Mouse (Mus musculus) embryonic facial prominence, embryonic 14.5 days (tissue): Measurements from ENCODE around the gene Keap1. TPM values are rescaled to one million over a fixed set of nuclear protein-coding genes. Genes with fewer than 3 reads are reported as not detected.
A peak's percentile ranks its signal among the peaks of the same experiment; 100 is the strongest.

Source experiments
- ATAC-seq: fragments of 200-750 bp; cut with Nextera tagmentation; 2 replicates; pipeline ENCODE4 v1.8.0; 2017; ENCODE audit warnings: low read depth, moderate number of reproducible peaks, moderate TSS enrichment
- DNase-seq: peaks from one replicate; pipeline ENCODE4 v3.0.0-alpha.2; 2015; ENCODE audit warnings: low spot score
- H3K27ac ChIP-seq: fragments of 300-500 bp; sonication (generic); replicated peaks from 2 replicates; pipeline ENCODE4 v1.5.1; 2014; ENCODE audit warnings: low read depth, mild to moderate bottlenecking, low read length, moderate library complexity
- H3K27me3 ChIP-seq: fragments of 300-500 bp; sonication (generic); replicated peaks from 2 replicates; pipeline ENCODE4 v1.6.1; 2014; ENCODE audit warnings: low read length; ENCODE audit not compliant: control insufficient read depth, insufficient read depth
- H3K36me3 ChIP-seq: fragments of 300-500 bp; sonication (generic); 2 replicates; pipeline ENCODE4 v1.6.1; 2014; ENCODE audit warnings: low read length, mixed read lengths; ENCODE audit not compliant: control insufficient read depth, insufficient read depth
- H3K4me1 ChIP-seq: fragments of 300-500 bp; sonication (generic); 2 replicates; pipeline ENCODE4 v1.6.1; 2014; ENCODE audit warnings: antibody characterized with exemption, low read length; ENCODE audit not compliant: control insufficient read depth, insufficient read depth
- H3K4me2 ChIP-seq: fragments of 300-500 bp; sonication (generic); 2 replicates; pipeline ENCODE4 v1.6.1; 2014; ENCODE audit warnings: low read depth, mild to moderate bottlenecking, low read length, moderate library complexity, mixed read lengths
- H3K4me3 ChIP-seq: fragments of 300-500 bp; sonication (generic); 2 replicates; pipeline ENCODE4 v1.5.1; 2014; ENCODE audit warnings: low read depth, mild to moderate bottlenecking, low read length
- H3K9ac ChIP-seq: fragments of 300-500 bp; sonication (generic); 2 replicates; pipeline ENCODE4 v1.6.1; 2014; ENCODE audit warnings: low read depth, mild to moderate bottlenecking, low read length, moderate library complexity, mixed read lengths
- H3K9me3 ChIP-seq: fragments of 300-500 bp; sonication (generic); 2 replicates; pipeline ENCODE4 v1.6.1; 2016; ENCODE audit warnings: low read length; ENCODE audit not compliant: control insufficient read depth
- WGBS: fragments of 180-500 bp; shearing (Covaris S2); extraction: QIAGEN DNeasy Blood & Tissue Kit; methylation state at CpG from one replicate; pipeline ENCODE4 v1.1.7; 2014; 5-methylcytosine and 5-hydroxymethylcytosine counted together
- polyA plus RNA-seq: library from polyadenylated mRNA; unstranded; fragments of >200 nt; fragmentation: Nextera tagmentation; extraction: Ambion mirVana; gene quantifications from 2 replicates; pipeline ENCODE4 v1.2.1, GENCODE M21; 2014

The Keap1 gene
- polyA plus RNA-seq, 1 experiment from 2014 or later: 43.0 TPM

GRCm38 (mm10) chr9:21190670-21191069, 48.5 kb downstream of the Keap1 start:
- WGBS: 75% methylated on average over 3 of the region's 3 CpGs
- Histone ChIP-seq H3K36me3 (no peaks in the 10 kb centered on the region), H3K27me3 (no peaks in the 10 kb centered on the region), H3K9me3 (no peaks in the 10 kb centered on the region), H3K9ac (no peak overlapping the region), H3K4me3 (no peak overlapping the region), H3K4me2 (no peak overlapping the region), H3K4me1 (no peaks in the 10 kb centered on the region), H3K27ac (no peak overlapping the region)
- DNase-seq: no peak
- ATAC-seq: no peak

DNA sequence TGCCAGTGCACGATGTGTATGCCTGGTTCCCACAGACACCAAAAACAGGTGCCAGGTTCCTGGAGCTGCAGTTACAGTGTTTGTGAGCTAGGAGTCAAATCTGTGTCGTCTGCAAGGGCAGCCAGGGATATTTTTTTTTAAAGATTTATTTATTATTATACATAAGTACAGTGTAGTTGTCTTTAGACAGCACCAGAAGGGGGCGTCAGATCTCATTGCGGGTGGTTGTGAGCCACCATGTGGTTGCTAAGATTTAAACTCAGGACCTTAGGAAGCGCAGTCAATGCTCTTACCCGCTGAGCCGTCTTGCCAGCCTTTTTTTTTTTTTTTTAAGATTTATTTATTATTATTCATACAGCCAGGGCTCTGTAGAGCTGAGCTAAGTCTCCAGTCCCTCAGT, 49.3 kb downstream of the Keap1 start:
- Histone ChIP-seq H3K27ac (no peak overlapping the region), H3K4me1 (no peaks in the 10 kb centered on the region), H3K9ac (no peak overlapping the region), H3K36me3 (no peaks in the 10 kb centered on the region), H3K9me3 (no peaks in the 10 kb centered on the region), H3K27me3 (no peaks in the 10 kb centered on the region), H3K4me2 (no peak overlapping the region), H3K4me3 (no peak overlapping the region)
- 44% methylated on average over 7 of the region's 7 CpGs for WGBS
- DNase-seq (no peak), ATAC-seq (no peak)

- H3K36me3 ChIP-seq: no peaks in the 10 kb centered on the region
- no peak overlapping the region for H3K4me3 ChIP-seq
- H3K27me3 ChIP-seq: peaks cover 6% of the 10 kb centered on the region; the same call in 1 of the 2 replicates
- H3K9ac ChIP-seq: no peak overlapping the region
- WGBS: 76% methylated on average over 5 of the region's 5 CpGs
- no peak overlapping the region for H3K27ac ChIP-seq
- no peak overlapping the region for H3K4me2 ChIP-seq
- H3K9me3 ChIP-seq: no peaks in the 10 kb centered on the region
- DNase-seq: no peak
- ATAC-seq: no peak
- peaks cover 12% of the 10 kb centered on the region for H3K4me1 ChIP-seq
Observed at GRCm38 (mm10) chr9:21185436-21185835, 53.7 kb downstream of the Keap1 start.

GRCm38 (mm10) chr9:21184733-21185132, 54.4 kb downstream of the Keap1 start:
- no peak overlapping the region for H3K4me3 ChIP-seq
- peak overlapping the region; percentile 56; the same call in 1 of the 2 replicates for H3K4me2 ChIP-seq
- H3K36me3 ChIP-seq: no peaks in the 10 kb centered on the region
- peaks cover 12% of the 10 kb centered on the region for H3K4me1 ChIP-seq
- ATAC-seq (no peak), DNase-seq (no peak)
- WGBS: 18% methylated on average over 2 of the region's 2 CpGs
- no peaks in the 10 kb centered on the region for H3K9me3 ChIP-seq
- no peak overlapping the region for H3K27ac ChIP-seq
- H3K27me3 ChIP-seq: peaks cover 6% of the 10 kb centered on the region; the same call in 1 of the 2 replicates
- no peak overlapping the region for H3K9ac ChIP-seq

DNA sequence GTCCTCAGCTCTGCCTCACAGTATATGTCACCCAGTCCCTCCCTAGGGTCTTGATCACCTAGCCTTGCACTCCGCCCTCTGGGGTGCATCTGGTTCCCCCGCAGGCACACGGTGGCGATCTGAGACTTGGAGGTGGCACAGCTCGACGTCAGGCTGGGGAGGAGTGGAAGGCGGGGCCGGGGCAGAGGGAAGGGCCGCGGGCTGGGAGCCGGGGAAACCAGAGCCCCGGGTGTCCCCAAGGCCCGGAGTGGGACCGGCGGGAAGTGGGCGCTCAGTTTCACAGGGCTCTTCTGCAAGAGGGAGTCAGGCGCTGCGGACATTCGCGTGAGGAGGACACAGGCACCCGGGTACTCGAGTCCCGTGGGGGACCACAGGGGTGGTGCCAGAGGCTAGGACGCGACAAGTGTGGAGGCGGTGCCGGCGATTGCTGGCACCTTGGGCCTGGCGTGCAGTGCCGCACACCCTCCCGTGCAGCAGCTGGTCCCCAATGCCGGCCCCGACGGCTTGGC, 55.2 kb downstream of the Keap1 start:
- H3K9me3 ChIP-seq: no peaks in the 10 kb centered on the region
- peak; percentile 35 for DNase-seq

DNA sequence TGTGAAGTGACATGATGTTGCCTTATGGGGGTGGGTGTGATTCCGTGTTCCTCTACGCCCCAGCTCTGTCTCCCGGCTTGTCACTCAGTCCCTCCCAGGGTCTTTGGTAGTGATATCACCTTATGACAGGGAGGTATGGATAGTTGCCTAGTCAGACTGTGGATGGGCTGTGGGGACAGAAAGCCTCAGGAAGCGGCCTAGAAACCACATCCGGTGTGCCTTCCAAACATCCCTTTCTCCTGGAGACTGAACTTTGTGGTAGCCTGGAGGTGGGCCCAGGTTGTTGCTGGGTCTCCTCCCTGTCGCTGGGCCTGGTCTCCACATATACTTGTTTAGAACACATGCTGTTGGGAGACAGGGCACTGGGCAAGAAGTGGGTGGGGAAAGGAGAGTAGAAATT, 55.7 kb downstream of the Keap1 start:
- WGBS: 77% methylated on average over 6 of the region's 6 CpGs
- no peak overlapping the region for H3K27ac ChIP-seq
- DNase-seq (no peak), ATAC-seq (no peak)
- peaks cover 12% of the 10 kb centered on the region for H3K4me1 ChIP-seq
- H3K9me3 ChIP-seq: no peaks in the 10 kb centered on the region
- H3K36me3 ChIP-seq: no peaks in the 10 kb centered on the region
- H3K4me3 ChIP-seq: no peak overlapping the region
- H3K4me2 ChIP-seq: peak overlapping the region; percentile 56
- no peak overlapping the region for H3K9ac ChIP-seq
- peaks cover 6% of the 10 kb centered on the region; the same call in 1 of the 2 replicates for H3K27me3 ChIP-seq

More for the DNA sequence above, 55.2 kb downstream of the Keap1 start:
- Histone ChIP-seq H3K4me1 (peaks cover 12% of the 10 kb centered on the region), H3K27me3 (peaks cover 6% of the 10 kb centered on the region; the same call in 1 of the 2 replicates), H3K27ac (no peak overlapping the region), H3K4me2 (peak overlapping the region; percentile 56), H3K36me3 (no peaks in the 10 kb centered on the region), H3K4me3 (peak overlapping the region; percentile 34), H3K9ac (peak overlapping the region; percentile 46)
- 5% methylated on average over 18 of the region's 34 CpGs for WGBS
- ATAC-seq: peak; percentile 51; the same call in 1 of the 2 replicates

- WGBS: 16% methylated on average over 21 of the region's 48 CpGs
- Histone ChIP-seq H3K27me3 (peaks cover 6% of the 10 kb centered on the region; the same call in 1 of the 2 replicates), H3K9ac (peak overlapping the region; percentile 62)
Observed at GRCm38 (mm10) chr9:21181421-21182220, 57.5 kb downstream of the Keap1 start.

GRCm38 (mm10) chr9:21180841-21181240, 58.3 kb downstream of the Keap1 start:
- H3K9me3 ChIP-seq: no peaks in the 10 kb centered on the region
- H3K4me2 ChIP-seq: 0 out of 2 replicates have a peak overlapping the region, but pooled peaks have one; percentile 54
- WGBS: 50% methylated on average over 1 of the region's 1 CpGs
- H3K36me3 ChIP-seq: no peaks in the 10 kb centered on the region
- no peak overlapping the region for H3K9ac ChIP-seq
- H3K4me3 ChIP-seq: no peak overlapping the region
- H3K27ac ChIP-seq: no peak overlapping the region
- ATAC-seq (no peak), DNase-seq (no peak)
- H3K4me1 ChIP-seq: peaks cover 12% of the 10 kb centered on the region
- peaks cover 6% of the 10 kb centered on the region; the same call in 1 of the 2 replicates for H3K27me3 ChIP-seq

More at GRCm38 (mm10) chr9:21181421-21182220, 57.5 kb downstream of the Keap1 start:
- ATAC-seq: no peak
- peak overlapping the region; percentile 34 for H3K4me3 ChIP-seq
- no peaks in the 10 kb centered on the region for H3K9me3 ChIP-seq
- H3K4me2 ChIP-seq: peak overlapping the region; percentile 54
- no peaks in the 10 kb centered on the region for H3K36me3 ChIP-seq
- peaks cover 12% of the 10 kb centered on the region for H3K4me1 ChIP-seq
- H3K27ac ChIP-seq: no peak overlapping the region
- DNase-seq: peak; percentile 41
